ENCODE assay signal across 8 mouse cellular contexts in the genomic region with DNA sequence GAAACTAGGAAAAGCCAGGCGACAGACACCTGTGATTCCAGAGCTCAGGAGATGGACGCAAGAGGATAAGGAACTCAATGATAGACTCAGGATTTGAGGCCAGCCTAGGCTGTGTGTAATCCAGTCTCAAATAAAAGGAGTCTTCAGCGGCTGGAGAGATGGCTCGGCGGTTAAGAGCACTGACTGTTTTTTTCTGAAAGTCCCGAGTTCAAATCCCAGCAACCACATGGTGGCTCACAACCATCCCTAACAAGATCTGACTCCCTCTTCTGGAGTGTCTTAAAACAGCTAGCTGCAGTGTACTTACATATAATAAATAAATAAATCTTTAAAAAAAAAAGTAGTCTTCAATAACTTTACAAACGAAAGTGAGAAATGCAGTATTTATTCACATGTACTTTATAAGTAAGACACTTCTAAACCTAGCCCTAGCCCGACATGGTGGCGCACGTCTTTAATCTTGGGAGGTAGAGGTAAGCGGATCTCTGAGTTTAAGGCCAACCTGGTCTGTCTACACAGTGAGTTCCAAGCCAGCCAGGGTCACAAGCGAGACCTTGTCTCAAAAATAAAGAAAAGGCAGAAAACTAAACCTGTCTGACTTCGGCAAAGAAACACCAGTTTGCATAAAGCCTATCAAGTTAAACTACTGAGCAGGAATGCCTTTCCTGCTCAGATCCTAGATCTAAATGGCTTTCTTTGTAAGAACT. TPM values are rescaled to one million over a fixed set of nuclear protein-coding genes. Genes with fewer than 3 reads are reported as not detected.
DNase-seq lines count a peak whose midpoint lies in the region; ATAC-seq and TF ChIP-seq lines count a peak whose summit lies in the region.

No protein-coding gene starts in this region.

- H3K4me2 ChIP-seq in intestine, embryonic 15.5 days (replicated peaks), result peak overlapping the region; percentile 63
- peak overlapping the region; percentile 79 for H3K4me2 ChIP-seq in lung, embryonic 16.5 days (ENCODE audit: low read depth, low read length)
- peak overlapping the region; percentile 73 for H3K4me2 ChIP-seq in stomach, embryonic 15.5 days

- peak overlapping the region; percentile 86 for H3K9ac ChIP-seq in intestine, embryonic 15.5 days
- peak overlapping the region; percentile 95 for H3K9ac ChIP-seq in lung, embryonic 16.5 days (ENCODE audit: low read length)
- H3K9ac ChIP-seq in stomach, embryonic 15.5 days, result peak overlapping the region; percentile 87

- no peaks in the 10 kb centered on the region for H3K27me3 ChIP-seq in erythroblast, embryonic 14.5 days (ENCODE audit: control insufficient read depth)
- H3K27me3 ChIP-seq in intestine, embryonic 15.5 days (replicated peaks), result no peaks in the 10 kb centered on the region
- H3K27me3 ChIP-seq in lung, embryonic 16.5 days (ENCODE audit: control insufficient read depth, insufficient read depth, low read depth, low read length), result no peaks in the 10 kb centered on the region
- H3K27me3 ChIP-seq in stomach, embryonic 15.5 days (replicated peaks), result no peaks in the 10 kb centered on the region

- peaks cover 32% of the 10 kb centered on the region for H3K4me1 ChIP-seq in erythroblast, embryonic 14.5 days (ENCODE audit: control insufficient read depth)
- H3K4me1 ChIP-seq in embryonic fibroblast, embryonic 13.5 days (ENCODE audit: control insufficient read depth, insufficient read depth, low read length), result no peaks in the 10 kb centered on the region
- 0 out of 2 replicates have a peak, but pooled peaks cover 3% of the 10 kb centered on the region for H3K4me1 ChIP-seq in intestine, embryonic 15.5 days (replicated peaks)
- peaks cover 8% of the 10 kb centered on the region for H3K4me1 ChIP-seq in lung, embryonic 16.5 days (replicated peaks; ENCODE audit: control insufficient read depth, insufficient read depth, low read length)
- H3K4me1 ChIP-seq in stomach, embryonic 15.5 days, result peaks cover 7% of the 10 kb centered on the region; the same call in 1 of the 2 replicates

- no peak for TF ChIP-seq POLR2A in embryonic fibroblast, embryonic 13.5 days (IDR thresholded peaks at IDR 0.05; ENCODE audit: low read depth, low read length)

- no peak for ATAC-seq in erythroblast, adult 5-6 weeks (replicated peaks; ENCODE audit: low FRiP score, poor library complexity, severe bottlenecking)
- no peak for ATAC-seq in intestine, embryonic 15.5 days
- no peak for ATAC-seq in lung, embryonic 16.5 days (ENCODE audit: low read depth)
- no peak for ATAC-seq in stomach, embryonic 15.5 days (ENCODE audit: insufficient read depth, low FRiP score, low read depth)

- 23% methylated on average over 13 of the region's 13 CpGs for WGBS in intestine, embryonic 15.5 days
- 19% methylated on average over 13 of the region's 13 CpGs for WGBS in lung, embryonic 16.5 days
- 20% methylated on average over 13 of the region's 13 CpGs for WGBS in stomach, embryonic 15.5 days

- H3K9me3 ChIP-seq in erythroblast, embryonic 14.5 days (ENCODE audit: control insufficient read depth, low read length), result no peaks in the 10 kb centered on the region
- no peaks in the 10 kb centered on the region for H3K9me3 ChIP-seq in intestine, embryonic 15.5 days
- H3K9me3 ChIP-seq in lung, embryonic 16.5 days (ENCODE audit: control insufficient read depth, low read length), result no peaks in the 10 kb centered on the region
- H3K9me3 ChIP-seq in stomach, embryonic 15.5 days, result no peaks in the 10 kb centered on the region

- H3K4me3 ChIP-seq in erythroblast, embryonic 14.5 days (replicated peaks), result peak overlapping the region; percentile 78
- peak overlapping the region; percentile 86 for H3K4me3 ChIP-seq in embryonic fibroblast, embryonic 13.5 days (ENCODE audit: insufficient read depth, low read length)
- peak overlapping the region; percentile 63 for H3K4me3 ChIP-seq in intestine, embryonic 15.5 days (replicated peaks)
- peak overlapping the region; percentile 96 for H3K4me3 ChIP-seq in lung, embryonic 16.5 days (ENCODE audit: low read length)
- H3K4me3 ChIP-seq in stomach, embryonic 15.5 days (replicated peaks), result peak overlapping the region; percentile 87

- no peak for TF ChIP-seq CTCF in embryonic fibroblast, embryonic 13.5 days (IDR thresholded peaks at IDR 0.05; ENCODE audit: borderline replicate concordance, insufficient read depth, low read length)

- DNase-seq in R1 (ENCODE audit: low read depth, low spot score), result peak; percentile 8
- no peak for DNase-seq in right cerebral cortex, postnatal 10 days (ENCODE audit: low spot score in 2 of 2)

- no peaks in the 10 kb centered on the region; the same call in 1 of the 2 replicates for H3K36me3 ChIP-seq in erythroblast, embryonic 14.5 days (ENCODE audit: control insufficient read depth)
- no peaks in the 10 kb centered on the region for H3K36me3 ChIP-seq in intestine, embryonic 15.5 days
- no peaks in the 10 kb centered on the region for H3K36me3 ChIP-seq in lung, embryonic 16.5 days (ENCODE audit: control insufficient read depth, insufficient read depth, low read length)
- no peaks in the 10 kb centered on the region for H3K36me3 ChIP-seq in stomach, embryonic 15.5 days

- H3K27ac ChIP-seq in embryonic fibroblast, embryonic 13.5 days (ENCODE audit: insufficient read depth, low read length), result peak overlapping the region; percentile 90
- peak overlapping the region; percentile 96 for H3K27ac ChIP-seq in intestine, embryonic 15.5 days
- peak overlapping the region; percentile 99 for H3K27ac ChIP-seq in lung, embryonic 16.5 days (ENCODE audit: low read length)
- peak overlapping the region; percentile 100 for H3K27ac ChIP-seq in stomach, embryonic 15.5 days

RNA-seq across cellular contexts. Expression of a gene that starts 1.1 kb away (rescaled TPM):
- polyA plus RNA-seq in erythroblast, embryonic 14.5 days (2012), result 0.11 and 0.33 TPM in 2 replicates
- 22.2 and 51.7 TPM in 2 replicates for total RNA-seq in erythroblast, adult 5-6 weeks (2015; ENCODE audit: low replicate concordance)
- 22.9 and 24.1 TPM in 2 replicates for total RNA-seq in erythroblast, adult 5-6 weeks (2017; ENCODE audit: low replicate concordance)
- 74.7 and 82.0 TPM in 2 replicates for polyA plus RNA-seq in embryonic fibroblast, embryonic 13.5 days (2011; ENCODE audit: insufficient read length, low read depth, missing spikeins)
- 43.2 and 46.3 TPM in 2 replicates for polyA plus RNA-seq in intestine, embryonic 15.5 days (2015; fragmentation: Nextera tagmentation; extraction: Ambion mirVana)
- polyA plus RNA-seq in lung, embryonic 16.5 days (2015; fragmentation: Nextera tagmentation; extraction: Ambion mirVana), result 45.2 and 46.6 TPM in 2 replicates
- 44.4 and 48.2 TPM in 2 replicates for polyA plus RNA-seq in stomach, embryonic 15.5 days (2015; fragmentation: Nextera tagmentation; extraction: Ambion mirVana)

RNA-seq across cellular contexts. Expression of a gene that starts 58.1 kb away (rescaled TPM):
- polyA plus RNA-seq in erythroblast, embryonic 14.5 days (2012), result 0.07 and 0.08 TPM in 2 replicates
- total RNA-seq in erythroblast, adult 5-6 weeks (2015; ENCODE audit: low replicate concordance), result 18.8 and 19.6 TPM in 2 replicates
- total RNA-seq in erythroblast, adult 5-6 weeks (2017; ENCODE audit: low replicate concordance), result 18.1 and 23.4 TPM in 2 replicates
- polyA plus RNA-seq in embryonic fibroblast, embryonic 13.5 days (2011; ENCODE audit: insufficient read length, low read depth, missing spikeins), result 85.4 and 88.5 TPM in 2 replicates
- polyA plus RNA-seq in intestine, embryonic 15.5 days (2015; fragmentation: Nextera tagmentation; extraction: Ambion mirVana), result 53.4 and 53.7 TPM in 2 replicates
- polyA plus RNA-seq in lung, embryonic 16.5 days (2015; fragmentation: Nextera tagmentation; extraction: Ambion mirVana), result 42.5 and 43.8 TPM in 2 replicates
- 48.3 and 48.4 TPM in 2 replicates for polyA plus RNA-seq in stomach, embryonic 15.5 days (2015; fragmentation: Nextera tagmentation; extraction: Ambion mirVana)

Comparison
In these comparisons a context has a peak if more than half of its experiments do, and no peak if none do; other contexts are left out.
1. RNA of a gene that starts 1.1 kb away (polyA plus RNA-seq): 74.7 to 82.0 TPM in embryonic fibroblast, embryonic 13.5 days, 44.4 to 48.2 TPM in stomach, embryonic 15.5 days, 43.2 to 46.3 TPM in intestine, embryonic 15.5 days and 45.2 to 46.6 TPM in lung, embryonic 16.5 days; 0.11 to 0.33 TPM in erythroblast, embryonic 14.5 days; every median in the first group is over 10 times any median in the second.
2. RNA of a gene that starts 58.1 kb away (polyA plus RNA-seq): 85.4 to 88.5 TPM in embryonic fibroblast, embryonic 13.5 days, 53.4 to 53.7 TPM in intestine, embryonic 15.5 days, 48.3 to 48.4 TPM in stomach, embryonic 15.5 days and 42.5 to 43.8 TPM in lung, embryonic 16.5 days; 0.07 to 0.08 TPM in erythroblast, embryonic 14.5 days; every median in the first group is over 10 times any median in the second.
3. Peak in every context shown above with its lines, with median percentiles within 50 percentile points of each other: H3K4me3 ChIP-seq, H3K27ac ChIP-seq, H3K4me2 ChIP-seq and H3K9ac ChIP-seq.